Mouse (Mus musculus): ENCODE results near the gene Tmcc3.

DNA sequence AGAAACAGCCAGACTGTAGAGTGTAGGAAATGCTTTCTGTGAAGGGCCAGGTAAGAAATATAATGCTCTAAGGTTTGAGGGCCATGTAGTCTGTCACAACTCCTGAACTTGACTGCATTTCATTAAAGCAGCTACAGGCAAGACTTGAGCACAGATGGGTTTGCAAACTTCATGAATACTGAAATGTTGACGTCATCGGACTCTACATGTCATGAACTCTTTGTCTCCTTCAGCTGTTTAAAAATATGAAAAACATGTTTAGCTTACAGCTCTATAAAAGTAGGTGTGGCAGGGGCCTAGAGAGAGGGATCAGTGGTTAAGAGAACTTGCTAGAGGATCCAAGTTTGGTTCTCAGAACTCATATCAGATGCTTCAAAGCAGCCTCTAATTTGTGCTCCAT, 151.7 kb downstream of the Tmcc3 start:
- no peak for TF ChIP-seq CTCF (IDR thresholded peaks at IDR 0.05; ENCODE audit: low read depth, low read length)
- no peak for TF ChIP-seq POLR2A (IDR thresholded peaks at IDR 0.05; ENCODE audit: insufficient read depth, low read length)

All from ES-Bruce4 (cell line).